Mouse (Mus musculus): ENCODE measurements at regions not wholly inside any gene's neighbourhood (a gene's known extent, or its start where the extent isn't known, plus 50 kb on each side); places are given as distances from the start of the nearest gene placed in this dataset.
A peak's percentile ranks its signal among the peaks of the same experiment; 100 is the strongest.

GRCm38 (mm10) chr10:17003123-17003849, 719.7 kb upstream of the Cited2 start:
- DNase-seq: no peak

DNA sequence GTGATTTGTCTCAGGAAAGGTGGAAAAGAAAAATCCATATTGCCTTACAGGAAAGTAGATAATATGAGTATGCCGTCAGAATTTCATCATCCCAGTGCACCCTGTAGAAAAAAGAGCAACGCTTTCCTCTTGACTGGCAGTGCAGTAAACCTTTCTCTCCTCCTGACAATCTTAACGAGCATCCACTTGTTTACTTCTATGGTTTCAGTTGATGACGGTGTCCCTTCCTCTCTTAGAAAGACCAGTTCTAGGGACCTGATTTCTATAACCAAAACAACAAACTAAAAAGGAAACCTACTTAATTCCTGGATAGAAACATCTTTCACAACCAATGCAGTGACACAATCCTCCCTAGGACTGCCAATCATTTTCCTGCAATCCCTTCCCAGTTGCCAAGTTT, 714.3 kb upstream of the Cited2 start:
- DNase-seq: no peak

DNA sequence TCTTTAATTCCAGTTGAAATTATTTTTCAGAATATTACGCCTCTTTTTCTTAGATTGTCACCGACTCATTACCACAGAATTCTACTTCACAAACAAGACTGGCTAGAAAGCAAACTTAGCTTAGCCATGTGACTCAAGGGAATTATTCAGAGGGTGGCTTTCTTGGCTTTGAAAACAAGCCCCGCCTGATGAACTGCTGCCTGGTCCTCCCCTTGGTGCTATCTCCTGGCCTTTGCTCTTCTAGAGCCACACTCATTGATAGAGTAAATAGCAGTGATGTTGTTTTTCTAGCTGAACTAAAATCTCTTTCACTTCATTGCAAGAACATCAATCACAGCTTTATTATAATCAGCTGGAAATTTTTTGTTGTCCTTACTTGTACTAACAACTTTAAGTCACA, 713.0 kb upstream of the Cited2 start:
- DNase-seq: peak in 1 of 2 experiments; percentile 36

GRCm38 (mm10) chr10:17011876-17012275, 711.1 kb upstream of the Cited2 start:
- no peak for DNase-seq

GRCm38 (mm10) chr10:17012541-17012975, 710.5 kb upstream of the Cited2 start:
- DNase-seq: no peak

DNA sequence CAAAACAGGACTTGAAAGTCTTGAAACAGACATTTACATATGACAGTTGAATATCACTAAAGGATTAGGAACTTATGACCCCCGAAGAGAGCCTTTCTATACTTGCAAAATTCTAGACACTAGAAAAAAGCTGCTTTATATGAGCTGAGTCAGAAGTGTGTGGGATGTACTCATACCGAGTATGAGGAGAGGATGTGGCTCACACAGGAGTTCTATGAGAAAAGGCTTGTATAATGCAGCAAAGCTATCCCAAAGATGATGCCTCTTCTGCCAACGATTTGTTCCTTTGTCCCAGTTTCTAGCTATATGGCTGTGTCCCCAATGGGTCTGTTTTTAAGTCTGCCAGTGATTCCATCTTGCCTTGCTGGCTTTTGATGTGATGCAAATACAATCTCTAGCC, 708.2 kb upstream of the Cited2 start:
- DNase-seq: no peak

DNA sequence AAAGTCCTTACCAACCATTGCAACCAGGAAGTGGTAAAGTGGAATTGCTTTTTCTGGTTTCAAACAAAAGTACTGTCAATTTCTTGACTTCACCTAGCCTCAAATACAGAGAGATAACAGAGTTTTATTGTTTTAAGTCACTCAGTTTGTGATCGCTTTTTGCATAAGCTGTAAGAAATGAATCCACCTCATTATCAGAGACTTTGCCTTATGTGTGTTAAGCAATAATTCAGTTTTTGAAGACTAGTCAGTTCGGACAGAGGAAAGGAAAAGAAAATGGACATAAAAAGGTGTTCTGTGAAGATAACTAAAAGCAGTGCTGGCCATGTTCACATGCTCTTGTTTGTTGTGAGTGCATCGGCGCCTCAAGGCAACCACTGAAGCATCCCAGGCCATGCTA, 706.2 kb upstream of the Cited2 start:
- no peak for DNase-seq

DNA sequence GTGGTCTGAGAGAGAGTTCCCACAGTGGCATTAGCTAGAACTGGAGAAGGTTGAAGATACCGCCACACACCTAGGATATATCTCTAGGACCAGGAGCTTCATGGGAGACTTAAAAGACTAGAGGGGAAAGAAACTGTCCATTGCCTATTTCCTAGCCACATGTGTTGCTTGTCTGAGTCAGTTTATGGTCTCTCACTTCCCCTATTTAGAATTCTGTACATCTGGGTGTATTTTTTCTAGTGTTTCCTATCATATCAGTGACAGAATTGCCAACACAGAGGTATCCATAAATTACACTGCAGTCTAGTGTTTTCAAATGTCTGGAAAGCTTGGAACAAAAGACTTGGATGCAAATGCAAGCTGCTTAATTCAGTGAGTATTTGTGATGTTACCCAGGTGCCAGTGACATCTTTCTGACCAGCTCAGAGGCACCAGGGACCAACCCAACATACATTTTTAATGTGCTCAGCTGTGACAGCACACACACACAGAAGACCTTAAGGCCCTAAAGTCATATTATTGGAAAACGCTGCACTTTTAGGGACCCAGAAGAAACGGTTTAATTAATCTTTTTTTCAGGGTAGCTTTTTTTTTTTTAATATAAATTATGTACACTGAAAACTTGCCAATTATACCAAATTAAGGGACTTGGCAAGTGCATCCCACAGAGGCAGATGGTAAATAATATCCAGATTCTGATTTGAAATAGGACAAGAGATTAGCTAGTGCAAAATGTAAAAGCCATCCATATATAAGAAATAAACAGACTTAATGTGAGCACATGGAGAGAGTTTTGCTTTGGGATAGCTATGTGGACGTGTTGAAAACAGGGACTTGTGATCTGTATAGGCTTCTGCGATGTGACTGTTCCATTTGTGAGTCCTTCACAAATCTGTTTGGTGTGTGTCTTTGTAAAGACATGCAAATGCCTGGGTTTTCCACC, 700.5 kb upstream of the Cited2 start:
- DNase-seq: no peak

DNA sequence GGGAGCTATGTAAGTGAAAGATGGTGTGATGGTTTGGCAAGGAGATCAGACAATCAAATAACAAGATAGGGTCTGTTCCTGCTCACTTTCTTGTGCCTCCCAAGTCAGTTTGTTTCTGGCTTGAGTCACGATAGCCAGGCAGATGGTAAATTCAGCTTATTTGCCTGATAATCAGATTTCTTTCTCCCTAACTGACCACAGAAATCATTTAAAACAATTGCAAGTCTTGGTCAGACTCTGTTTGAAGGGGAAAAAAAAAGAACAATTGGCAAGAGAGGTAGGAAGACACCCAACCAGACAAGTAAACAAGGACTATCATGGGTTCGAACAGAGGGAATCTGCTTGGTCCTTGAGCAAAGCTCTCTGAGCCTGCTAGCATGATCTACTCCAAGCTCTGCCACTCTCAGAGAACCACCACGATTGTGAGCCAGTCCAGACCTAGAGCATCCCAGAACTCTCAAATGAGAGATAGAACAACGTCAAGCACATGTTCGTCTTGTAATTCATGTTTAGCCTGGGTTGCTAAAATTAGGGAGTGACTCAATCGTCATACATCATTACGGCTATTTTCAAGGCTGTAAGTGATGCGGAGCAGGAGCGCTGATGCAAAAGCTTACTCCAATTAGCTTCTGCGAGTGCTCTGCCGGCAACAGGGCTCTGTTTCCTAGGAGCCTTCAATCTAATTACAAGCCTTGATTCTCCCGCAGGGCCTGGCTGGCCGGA, 699.3 kb upstream of the Cited2 start:
- DNase-seq: no peak

- DNase-seq: no peak
Measured at GRCm38 (mm10) chr10:17024294-17024665, 698.7 kb upstream of the Cited2 start.

GRCm38 (mm10) chr10:17034892-17035775, 687.9 kb upstream of the Cited2 start:
- DNase-seq: no peak

- no peak for DNase-seq
Measured at GRCm38 (mm10) chr10:17038259-17039043, 684.6 kb upstream of the Cited2 start.

DNA sequence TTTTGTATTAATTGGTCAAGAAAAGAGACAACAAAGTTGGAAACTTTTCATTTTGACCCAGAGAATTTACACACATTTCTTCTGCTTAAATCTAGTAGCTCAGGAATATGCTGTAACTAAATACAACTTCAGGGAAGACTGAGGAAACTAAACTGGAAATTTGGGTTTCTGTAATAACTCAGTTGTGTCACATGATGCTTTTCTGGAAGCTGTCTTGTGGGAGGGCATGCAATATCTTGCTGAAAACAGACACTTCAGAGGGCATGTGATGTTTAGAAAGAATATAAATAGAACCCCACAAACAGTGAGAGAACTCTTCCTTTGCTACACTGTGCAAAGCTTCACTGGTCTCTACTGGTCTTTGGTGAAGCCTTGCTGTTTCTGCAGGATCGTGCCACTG, 680.9 kb upstream of the Cited2 start:
- DNase-seq: no peak

- no peak for DNase-seq
Measured at GRCm38 (mm10) chr10:17042973-17043372, 680.0 kb upstream of the Cited2 start.

DNA sequence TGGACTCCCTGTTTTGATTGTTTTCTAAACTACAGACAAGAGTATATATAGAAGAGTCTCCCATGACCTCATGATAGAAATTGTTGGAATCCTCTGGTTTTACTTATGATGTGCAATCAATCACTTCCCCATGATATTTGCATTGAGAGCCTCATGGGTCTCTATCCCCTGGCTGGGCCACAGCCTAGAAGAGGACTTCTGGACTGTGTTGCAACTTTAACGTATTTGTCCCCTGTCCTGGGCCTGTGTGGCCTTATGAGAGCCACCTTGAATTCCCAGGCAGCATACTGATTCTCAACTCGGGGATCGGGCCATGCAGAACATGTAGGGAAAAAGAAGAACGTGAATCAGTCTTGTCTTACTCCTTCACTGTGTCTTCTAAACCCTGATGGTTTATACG, 676.3 kb upstream of the Cited2 start:
- no peak for DNase-seq

GRCm38 (mm10) chr10:17072906-17073305, 650.1 kb upstream of the Cited2 start:
- DNase-seq: no peak

GRCm38 (mm10) chr10:17074013-17074401, 649.0 kb upstream of the Cited2 start:
- DNase-seq: no peak

DNA sequence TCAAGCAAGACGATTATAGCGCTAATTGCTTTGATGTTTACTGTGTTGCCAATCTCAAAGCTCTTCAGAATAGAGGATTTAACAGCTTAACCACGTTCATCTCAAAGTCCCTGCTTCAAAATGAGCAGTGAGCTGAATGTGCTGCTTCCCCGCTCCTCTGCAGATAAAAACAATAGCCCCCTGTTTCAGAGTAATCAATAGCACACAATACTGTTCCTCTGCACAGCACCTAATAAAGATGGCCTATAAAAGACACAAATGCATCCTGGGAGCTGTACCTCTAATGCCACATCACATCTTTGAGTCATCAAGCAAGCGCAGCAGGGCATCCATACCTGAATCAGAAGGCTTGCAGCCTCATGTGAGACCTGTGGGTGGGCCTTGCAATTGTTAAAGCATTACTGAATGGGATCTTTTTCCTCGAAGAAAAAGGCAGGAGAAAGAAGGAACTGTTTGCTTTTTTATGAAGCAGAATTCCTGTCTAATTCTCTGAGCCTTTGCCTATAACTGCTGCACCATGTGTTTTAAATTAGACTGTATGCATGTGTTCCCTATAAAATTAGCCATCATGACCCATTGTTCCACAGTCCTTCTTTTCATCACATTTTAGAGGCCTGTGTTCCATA, 648.5 kb upstream of the Cited2 start:
- DNase-seq: no peak

GRCm38 (mm10) chr10:17075147-17075546, 647.9 kb upstream of the Cited2 start:
- no peak for DNase-seq

DNA sequence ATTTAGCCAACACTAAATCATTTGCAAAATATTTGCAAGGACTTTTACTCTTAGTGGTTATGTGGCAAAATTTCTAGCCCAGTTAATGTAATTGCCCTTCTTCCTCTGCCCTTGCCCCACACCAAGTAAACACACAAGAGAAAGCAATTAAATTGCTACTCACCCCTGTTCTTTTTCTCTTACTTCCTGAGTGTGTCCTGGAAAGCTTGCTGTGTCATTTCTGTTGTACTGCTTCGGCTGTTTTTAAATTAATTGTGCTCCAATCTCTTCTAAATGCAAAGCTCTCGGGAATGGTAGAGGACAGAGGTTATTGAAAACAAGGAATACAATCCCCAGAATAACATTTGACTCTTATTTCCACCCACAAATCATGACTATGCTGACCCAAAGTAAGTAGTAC, 647.4 kb upstream of the Cited2 start:
- DNase-seq: no peak

DNA sequence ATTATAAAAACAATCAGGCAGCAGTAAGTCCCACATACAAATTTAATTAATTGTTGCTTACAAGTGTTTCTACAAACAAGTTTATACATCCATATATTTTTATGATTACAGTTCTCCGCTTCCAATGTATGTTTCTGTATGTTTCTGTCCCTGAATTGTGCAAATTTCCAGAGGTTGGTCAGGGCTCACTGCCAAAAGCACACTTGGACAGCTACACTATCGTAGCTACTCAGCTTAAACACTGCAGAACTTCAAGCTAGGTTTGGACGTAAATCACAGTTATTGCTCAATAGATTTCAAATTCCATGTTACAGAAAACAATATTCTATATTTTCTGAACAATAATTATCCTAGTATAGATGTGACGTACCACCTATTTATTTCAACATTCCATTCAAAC, 646.8 kb upstream of the Cited2 start:
- no peak for DNase-seq
